Mouse (Mus musculus) urinary bladder, adult 2 months (tissue): ENCODE measurements around the gene Naga. TPM values are rescaled to one million over a fixed set of nuclear protein-coding genes. Genes with fewer than 3 reads are reported as not detected.

ENCODE experiments used
- DNase-seq: peaks from one replicate; pipeline ENCODE4 v3.0.0; 2022; ENCODE audit warnings: low spot score
- polyA plus RNA-seq: library from polyadenylated mRNA; depleted of rRNA; stranded (reverse); fragments of >200 nt; gene quantifications from 2 replicates; pipeline ENCODE4 v1.2.3, GENCODE M21; 2012

The Naga gene
- polyA plus RNA-seq, 1 experiment: 87.2 TPM

DNA sequence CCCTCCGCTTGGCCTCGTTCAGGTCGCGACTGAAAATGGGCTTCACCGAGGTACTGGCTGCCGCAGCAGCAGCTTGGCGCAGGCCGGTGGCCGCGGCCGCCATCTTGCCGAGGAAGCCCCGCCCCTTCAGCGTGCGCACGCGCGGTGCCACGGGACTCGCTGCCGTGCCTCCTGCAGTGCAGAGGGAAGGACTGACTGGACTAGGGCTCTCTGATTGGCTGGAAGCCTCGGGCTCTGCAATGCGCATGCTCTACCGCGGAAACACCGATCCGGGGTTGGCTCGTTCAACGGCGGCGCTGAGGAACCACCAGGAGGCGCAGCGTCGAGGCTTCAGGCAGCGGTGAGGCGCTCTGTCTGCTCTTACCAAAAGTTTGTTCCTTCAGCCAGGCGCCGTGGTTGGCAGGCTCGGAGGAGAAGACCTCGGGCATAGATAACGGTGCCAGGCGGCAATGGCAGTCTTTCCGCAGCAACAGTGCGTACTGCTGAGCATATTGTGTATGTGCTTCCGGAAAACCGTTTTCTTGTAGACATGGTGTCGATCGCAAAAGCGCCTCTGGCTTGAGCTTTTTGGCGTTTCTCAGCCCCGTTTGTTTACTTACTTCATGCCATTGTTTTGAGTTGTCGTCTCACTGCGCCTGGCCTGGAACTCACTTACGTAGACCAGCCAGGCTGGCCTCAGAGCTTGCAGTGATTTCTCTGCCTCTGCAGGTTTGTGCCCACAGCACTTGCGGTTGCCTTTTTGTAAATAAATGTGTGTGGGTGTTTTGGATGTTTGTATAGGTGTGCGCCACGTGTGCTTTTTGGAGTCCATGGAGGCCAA is 15.6 kb upstream of the Naga start, which contains the start of gene Ndufa6:
Gene Ndufa6, minus strand, starts transcription at position 197 of the 820 bp plus-strand sequence.
- peak; percentile 92 for DNase-seq

- DNase-seq: no peak
These were observed 15.0 kb upstream of the Naga start for GRCm38 (mm10) chr15:82353745-82354113.

- no peak for DNase-seq
These were observed 14.5 kb upstream of the Naga start for GRCm38 (mm10) chr15:82353078-82353744.

DNA sequence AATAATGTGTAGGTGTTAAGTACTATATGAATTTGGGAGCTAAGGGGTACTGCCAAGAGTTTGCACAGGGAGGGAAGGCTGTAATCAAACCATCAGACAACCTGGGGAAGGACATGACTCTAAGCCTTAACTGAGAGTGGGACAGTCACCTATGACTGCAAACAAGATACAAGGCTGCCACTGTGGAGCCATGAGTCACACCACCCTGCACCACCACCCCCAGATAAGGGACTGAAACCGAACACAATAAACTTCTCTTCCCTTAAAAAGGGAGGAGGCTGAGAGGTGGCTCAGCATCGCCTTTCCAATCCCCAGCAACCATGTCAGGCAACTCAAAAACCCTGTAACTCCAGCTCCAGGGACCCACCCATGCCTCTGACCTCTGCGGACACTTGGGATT is 12.8 kb upstream of the Naga start:
- no peak for DNase-seq

DNA sequence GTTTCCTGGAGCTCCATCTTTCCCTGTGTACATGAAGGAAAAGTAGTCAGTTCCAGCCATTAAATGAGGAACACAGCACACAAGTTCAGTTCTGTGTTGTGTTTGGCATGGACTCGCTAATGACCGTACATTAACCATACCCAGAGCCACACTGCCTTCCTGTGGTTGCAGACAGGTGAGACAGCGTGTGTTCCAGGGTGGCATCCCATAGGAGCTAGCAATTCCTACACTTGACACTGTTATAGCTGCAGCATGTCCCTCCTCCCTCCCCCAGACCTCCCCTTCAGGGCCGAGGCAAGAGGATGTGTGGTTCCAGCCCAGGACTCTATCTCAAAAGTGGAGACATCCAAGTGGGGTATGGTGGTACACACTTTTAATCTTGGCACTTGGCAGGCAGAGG is 11.6 kb upstream of the Naga start:
- DNase-seq: no peak

DNA sequence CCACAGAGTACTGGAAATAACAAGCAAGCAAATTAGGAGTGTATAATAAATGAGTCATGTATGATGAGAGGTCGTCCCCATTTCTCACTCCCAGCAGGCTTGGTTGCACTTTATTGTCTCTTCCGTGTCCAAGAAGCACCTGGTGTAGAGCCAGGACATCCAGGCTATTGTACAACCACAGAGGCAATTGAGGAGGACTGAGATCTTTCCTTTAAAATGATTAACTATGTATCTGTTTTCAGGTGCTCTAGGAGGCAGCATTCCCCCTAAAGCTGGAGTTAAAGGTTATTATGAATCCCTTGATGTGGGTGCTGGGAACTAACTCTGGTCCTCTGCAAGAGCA is 10.2 kb upstream of the Naga start:
- DNase-seq: no peak

GRCm38 (mm10) chr15:82348258-82348998 is 9.7 kb upstream of the Naga start:
- DNase-seq: no peak

DNA sequence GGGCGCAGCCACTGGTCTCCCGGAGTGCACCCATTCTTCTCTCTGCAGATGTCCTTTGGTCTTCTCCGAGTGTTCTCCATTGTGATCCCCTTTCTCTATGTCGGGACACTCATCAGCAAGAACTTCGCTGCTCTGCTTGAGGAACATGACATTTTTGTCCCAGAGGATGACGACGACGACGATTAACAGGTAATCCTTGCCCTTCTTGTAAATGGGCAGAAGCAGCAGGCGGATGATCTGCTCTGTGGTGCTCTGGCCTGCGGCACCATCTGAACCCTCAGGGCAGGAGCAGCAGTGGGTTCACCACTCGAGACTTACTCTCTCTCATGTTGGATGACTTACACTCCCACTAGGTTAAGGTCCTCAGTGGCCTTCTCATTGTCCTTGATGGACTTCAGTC is 9.1 kb upstream of the Naga start:
- DNase-seq: no peak

DNA sequence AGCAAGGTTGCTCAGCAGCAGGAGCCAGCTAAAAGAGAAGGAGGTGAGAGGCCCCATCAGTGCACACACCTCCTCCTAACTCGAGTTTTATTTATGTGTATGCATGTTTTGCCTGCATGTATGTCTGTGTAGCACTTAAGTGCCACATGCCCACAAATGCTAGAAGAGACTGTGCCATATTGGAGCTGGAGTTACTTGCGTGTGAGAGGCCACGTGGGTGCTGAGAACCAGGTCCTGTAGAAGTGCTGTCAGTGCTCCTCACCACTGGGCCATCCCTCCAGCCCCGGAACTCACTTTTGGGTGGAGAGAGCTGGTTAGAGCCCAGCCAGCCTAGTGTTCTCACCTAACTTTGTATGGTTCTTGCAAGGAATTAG is 8.6 kb upstream of the Naga start:
- DNase-seq: no peak

GRCm38 (mm10) chr15:82346580-82347302 is 8.0 kb upstream of the Naga start:
- no peak for DNase-seq

- DNase-seq: peak; percentile 94
These were observed 7.2 kb upstream of the Naga start for GRCm38 (mm10) chr15:82345820-82346470.

DNA sequence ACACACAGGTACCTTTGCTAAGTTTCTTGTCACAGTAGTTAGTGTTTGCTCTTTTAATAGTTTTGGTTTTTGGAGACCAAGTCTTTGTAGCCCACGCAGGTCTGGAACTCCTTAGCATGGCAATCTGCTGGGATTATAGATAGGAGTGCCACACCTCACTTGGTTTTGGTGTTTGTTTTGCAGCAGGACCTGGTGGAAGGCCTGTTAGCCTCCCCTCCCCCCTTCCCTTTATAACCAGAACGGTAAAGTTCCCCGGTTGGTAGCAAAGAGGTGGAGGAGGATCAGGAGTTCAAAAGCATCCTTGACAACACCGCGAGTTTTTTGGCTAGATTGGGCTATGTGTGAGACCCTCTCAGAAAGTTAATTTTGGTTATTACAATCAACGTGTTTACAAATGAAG is 6.2 kb upstream of the Naga start:
- DNase-seq: no peak

DNA sequence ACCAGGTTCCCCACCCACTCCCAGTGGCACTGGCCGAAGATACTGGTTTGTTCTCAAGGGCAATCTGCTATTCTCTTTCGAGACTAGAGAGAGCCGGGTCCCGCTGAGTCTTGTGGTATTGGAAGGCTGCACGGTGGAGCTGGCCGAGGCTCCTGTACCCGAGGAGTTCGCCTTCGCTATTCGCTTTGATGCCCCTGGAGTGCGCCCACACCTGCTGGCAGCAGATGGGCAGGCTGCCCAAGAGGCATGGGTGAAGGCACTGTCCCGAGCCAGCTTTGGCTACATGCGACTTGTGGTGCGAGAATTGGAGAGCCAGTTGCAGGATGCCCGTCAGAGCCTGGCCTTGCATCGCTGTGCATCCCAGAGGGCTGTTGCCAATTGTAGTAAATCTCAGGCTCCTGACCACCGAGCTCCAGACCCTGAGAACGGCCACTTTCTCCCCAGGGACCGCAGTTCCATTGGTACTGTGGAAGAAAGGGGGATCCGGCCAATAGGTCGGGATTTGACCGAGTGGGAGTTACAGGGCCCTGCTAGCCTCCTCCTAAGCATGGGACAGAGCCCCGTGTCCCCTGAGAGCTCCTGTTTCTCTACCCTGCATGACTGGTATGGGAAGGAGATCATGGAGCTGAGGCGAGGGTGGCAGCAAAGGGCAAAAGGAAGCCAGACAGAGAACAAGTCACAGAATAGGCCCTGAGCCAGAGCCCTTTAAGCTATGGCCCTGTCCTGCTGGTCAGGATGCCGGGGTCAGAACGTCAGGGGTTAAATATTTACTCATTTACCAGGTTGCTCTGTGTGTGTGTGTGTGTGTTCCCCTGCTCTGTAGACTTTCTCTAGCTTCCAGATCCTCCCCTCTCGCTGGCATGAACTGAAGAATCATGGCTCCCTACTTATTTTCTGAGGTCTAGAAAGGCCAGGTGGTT is 4.9 kb upstream of the Naga start:
- no peak for DNase-seq

DNA sequence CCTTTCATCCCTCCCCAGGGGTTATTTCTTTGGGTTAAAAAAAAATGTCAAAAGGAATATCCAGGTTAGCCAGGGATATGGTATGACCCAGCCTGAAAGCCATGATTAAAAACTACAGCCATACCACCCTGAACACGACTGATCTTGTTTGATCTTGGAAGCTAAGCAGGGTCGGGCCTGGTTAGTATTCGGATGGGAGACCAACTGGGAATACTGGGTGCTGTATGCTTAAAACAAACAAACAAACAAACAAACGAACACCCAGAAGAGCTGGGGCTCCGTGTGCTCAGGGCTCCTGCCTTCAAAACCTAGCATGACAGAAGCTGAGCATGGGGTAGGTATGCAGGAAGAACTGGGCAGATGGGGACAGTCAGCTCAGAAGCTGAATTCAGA is 3.8 kb upstream of the Naga start:
- DNase-seq: no peak

DNA sequence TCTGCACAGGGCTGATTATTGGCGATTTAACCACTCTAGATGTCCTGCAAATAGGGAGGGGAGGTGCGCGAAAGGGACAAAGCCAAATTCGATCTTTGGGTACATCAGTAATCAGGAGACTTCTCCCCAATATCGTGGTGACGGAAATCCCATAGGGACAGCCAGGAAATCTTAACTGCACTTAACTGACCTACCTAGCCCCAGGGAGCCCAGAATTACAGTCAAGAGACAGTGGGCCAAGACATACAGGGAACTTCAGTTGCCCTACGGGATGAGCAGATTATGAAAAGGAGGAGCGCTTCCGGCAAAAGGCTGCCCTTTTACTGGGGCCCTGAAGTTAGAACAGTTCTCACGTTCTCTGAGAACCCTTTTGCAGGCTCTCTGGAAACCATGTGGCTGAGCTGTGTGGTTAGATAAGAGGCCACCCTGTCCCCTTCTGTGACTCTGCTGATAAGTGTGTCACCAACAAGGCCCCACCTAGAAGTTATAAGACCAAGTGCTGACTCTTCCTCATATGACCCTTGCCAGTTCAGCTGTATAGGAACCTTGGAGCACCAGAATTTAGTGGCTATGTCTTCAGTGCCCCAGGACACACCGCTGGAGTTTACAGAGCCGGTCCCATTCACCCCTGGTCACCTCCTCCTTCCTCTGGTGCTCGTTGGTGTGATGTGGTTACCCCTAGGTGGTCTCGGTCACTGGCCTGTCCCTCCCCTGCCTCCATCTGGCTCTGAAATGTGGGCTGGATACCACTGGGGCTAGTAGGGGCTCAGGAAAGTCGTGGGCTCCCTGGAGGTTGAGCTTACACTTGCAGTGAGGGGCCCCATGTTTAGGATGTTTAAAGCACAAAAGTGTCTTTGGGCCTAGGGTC is 3.2 kb upstream of the Naga start:
- DNase-seq: no peak

DNA sequence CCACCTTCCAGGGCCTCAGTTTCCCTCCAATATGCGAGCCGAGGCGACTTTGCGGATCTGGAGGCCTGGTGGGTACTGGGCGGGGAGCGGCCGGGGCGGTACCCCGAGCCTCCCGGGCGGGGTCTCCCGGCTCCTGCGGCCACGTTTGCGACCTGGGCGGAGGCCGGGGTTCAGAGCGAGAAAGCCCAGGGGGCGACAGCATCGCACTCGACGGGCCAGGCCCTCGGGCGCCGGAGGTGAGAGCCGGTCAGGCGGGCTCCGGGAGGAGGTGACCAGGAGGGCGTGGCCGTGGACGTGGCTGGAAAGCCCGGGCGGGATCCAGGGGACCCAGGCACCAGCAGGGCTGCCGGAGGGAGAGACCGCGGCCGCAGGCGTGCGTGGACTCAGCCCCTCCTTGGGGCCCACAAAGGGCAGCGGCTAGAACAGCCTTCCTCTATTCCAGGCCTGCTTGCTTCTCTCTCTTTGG is 2.3 kb upstream of the Naga start:
- peak; percentile 61 for DNase-seq

- no peak for DNase-seq
These were observed 1.8 kb upstream of the Naga start for GRCm38 (mm10) chr15:82340414-82341035.

GRCm38 (mm10) chr15:82339634-82340254 is 1.0 kb upstream of the Naga start:
- DNase-seq: no peak

DNA sequence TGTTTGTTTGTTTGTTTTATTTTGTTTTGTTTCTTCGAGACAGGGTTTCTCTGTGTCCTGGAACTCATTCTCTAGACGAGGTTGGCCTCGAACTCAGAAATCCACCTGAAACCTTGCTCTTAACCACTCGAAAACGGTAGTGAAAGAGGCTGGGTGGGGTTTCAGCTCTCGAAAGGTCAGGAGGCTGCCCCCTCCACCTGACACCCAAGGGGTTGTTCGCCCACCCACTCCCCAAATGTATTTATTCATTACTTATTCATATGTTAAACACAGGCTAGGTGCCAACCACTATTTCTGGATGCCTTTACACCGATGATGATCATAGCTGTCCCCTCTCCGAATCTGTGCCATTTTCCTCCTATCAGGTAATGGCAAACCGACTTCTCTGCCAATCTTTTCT is 425 bp upstream of the Naga start:
- no peak for DNase-seq
